Mouse (Mus musculus) olfactory bulb, adult 2 months (tissue): ENCODE data around the gene Efhd1.

Experiments
- CTCF ChIP-seq: fragments of 200-500 bp; IDR thresholded peaks from 2 replicates; pipeline ENCODE4 v1.5.1; 2012; ENCODE audit warnings: low read depth, mild to moderate bottlenecking, low read length, moderate library complexity; ENCODE audit not compliant: insufficient read depth
- POLR2A ChIP-seq: fragments of 200-500 bp; IDR thresholded peaks from 2 replicates; pipeline ENCODE4 v1.6.1; 2012; ENCODE audit warnings: mild to moderate bottlenecking, low read depth, low read length, moderate library complexity; ENCODE audit not compliant: insufficient read depth

- TF ChIP-seq CTCF (no peak), POLR2A (no peak)
Observed at GRCm38 (mm10) chr1:87214748-87215147, 49.4 kb upstream of the Efhd1 start.
